Mouse (Mus musculus): ENCODE measurements around the gene Dlx3. TPM values are rescaled to one million over a fixed set of nuclear protein-coding genes. Genes with fewer than 3 reads are reported as not detected.

The Dlx3 gene
- polyA plus RNA-seq (2014; fragmentation: Nextera tagmentation; extraction: Ambion mirVana), result 1.4 TPM in 2 replicates

DNA sequence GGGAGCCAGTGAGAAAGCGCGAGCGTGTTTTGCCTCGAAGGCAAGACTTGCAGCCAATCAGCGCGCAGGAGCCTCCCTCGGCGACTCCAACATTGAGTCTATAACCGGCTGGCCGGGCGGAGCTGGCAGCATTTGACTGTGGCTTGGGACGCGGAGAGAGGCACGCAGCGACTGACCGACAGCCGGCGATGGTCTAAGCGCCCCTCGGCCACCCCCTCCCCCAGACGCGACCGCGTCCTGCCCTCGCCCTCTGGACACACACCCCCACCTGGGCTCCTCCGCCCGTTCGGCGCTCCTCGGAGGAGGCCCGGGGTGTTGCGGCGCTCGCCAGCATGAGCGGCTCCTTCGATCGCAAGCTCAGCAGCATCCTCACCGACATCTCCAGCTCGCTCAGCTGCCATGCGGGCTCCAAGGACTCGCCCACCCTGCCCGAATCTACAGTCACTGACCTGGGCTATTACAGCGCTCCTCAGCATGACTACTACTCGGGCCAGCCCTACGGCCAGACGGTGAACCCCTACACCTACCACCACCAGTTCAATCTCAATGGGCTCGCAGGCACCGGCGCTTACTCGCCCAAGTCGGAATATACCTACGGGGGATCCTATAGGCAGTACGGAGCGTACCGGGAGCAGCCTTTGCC is at the start of gene Dlx3:
TSS of gene Dlx3 (plus strand) at position 130 of the 643 bp plus-strand sequence.
- under 1% methylated on average over 55 of the region's 55 CpGs for WGBS
- peaks cover 71% of the 10 kb centered on the region for H3K27me3 ChIP-seq (ENCODE audit: control insufficient read depth, insufficient read depth, low read length)
- H3K27ac ChIP-seq (ENCODE audit: low read depth, low read length), result no peak within 1 kb of the TSS
- ATAC-seq (replicated peaks; ENCODE audit: low FRiP score) (peak; percentile 54), DNase-seq (ENCODE audit: low spot score) (peak; percentile 85)
- H3K9me3 ChIP-seq (ENCODE audit: control insufficient read depth, low read length), result no peaks in the 10 kb centered on the region
- peak within 1 kb of the TSS; percentile 70 for H3K4me2 ChIP-seq (ENCODE audit: low read depth, low read length, severe bottlenecking)
- H3K4me1 ChIP-seq (replicated peaks; ENCODE audit: control insufficient read depth, insufficient read depth, low read length), result peaks cover 10% of the 10 kb centered on the region
- 0 out of 2 replicates have a peak within 1 kb of the TSS, but pooled peaks have one; percentile 23 for H3K9ac ChIP-seq (ENCODE audit: low read length)
- no peaks in the 10 kb centered on the region for H3K36me3 ChIP-seq (ENCODE audit: control insufficient read depth, insufficient read depth, low read length)
- peak within 1 kb of the TSS; percentile 32 for H3K4me3 ChIP-seq (ENCODE audit: low read depth, low read length)

DNA sequence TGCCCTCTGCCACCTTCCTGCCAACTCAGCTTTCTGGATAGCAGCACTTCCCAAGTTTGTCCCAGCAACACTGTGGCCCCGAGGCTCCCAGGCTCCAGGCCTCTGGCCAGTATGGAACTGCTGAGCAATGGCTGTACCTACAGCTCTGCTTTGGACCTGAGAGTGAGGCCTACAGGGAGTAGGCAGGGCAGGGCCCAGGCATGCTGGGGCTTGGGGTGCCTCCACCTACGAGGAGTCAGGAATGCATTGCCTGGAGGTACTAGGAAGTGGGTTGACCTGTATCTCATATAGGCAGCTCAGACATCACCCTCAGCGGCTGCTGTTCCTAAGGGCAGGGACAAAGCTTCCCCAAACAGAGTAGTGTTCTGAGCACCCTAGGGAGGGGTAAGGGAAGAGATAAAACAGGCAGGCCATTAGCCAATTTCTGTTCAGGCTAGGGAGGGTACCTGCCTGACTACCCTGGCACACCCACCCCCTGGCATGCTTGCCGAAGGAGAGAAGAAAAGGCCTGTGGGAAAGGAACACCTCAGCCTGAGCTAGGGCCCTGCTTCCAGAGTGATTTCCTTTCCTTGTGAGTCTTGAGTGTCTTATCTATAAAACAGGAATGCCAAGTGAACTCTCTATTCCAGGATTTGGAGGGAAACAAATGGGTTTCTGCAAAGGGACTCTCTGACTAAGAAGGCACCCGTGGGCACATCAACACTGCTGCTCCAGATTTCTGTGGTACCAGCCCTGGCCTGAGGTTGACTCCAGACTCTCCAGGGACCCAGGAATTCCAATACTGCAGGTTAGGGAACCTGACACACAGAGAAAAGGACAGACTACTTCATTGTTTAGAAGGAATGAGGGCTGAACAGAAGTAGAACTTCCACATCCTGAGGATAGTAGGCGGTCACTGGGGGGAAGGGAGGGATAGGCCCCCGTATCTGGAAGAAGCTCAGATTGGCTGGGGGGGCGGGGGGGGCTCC is 49.5 kb upstream of the Dlx3 start:
- Histone ChIP-seq H3K27me3 (ENCODE audit: control insufficient read depth, insufficient read depth, low read length) (peaks cover 6% of the 10 kb centered on the region; the same call in 1 of the 2 replicates), H3K4me3 (ENCODE audit: low read depth, low read length) (no peak overlapping the region), H3K9ac (ENCODE audit: low read length) (no peak overlapping the region), H3K4me2 (ENCODE audit: low read depth, low read length, severe bottlenecking) (no peak overlapping the region), H3K27ac (ENCODE audit: low read depth, low read length) (no peak overlapping the region), H3K9me3 (ENCODE audit: control insufficient read depth, low read length) (no peaks in the 10 kb centered on the region), H3K36me3 (ENCODE audit: control insufficient read depth, insufficient read depth, low read length) (no peaks in the 10 kb centered on the region), H3K4me1 (replicated peaks; ENCODE audit: control insufficient read depth, insufficient read depth, low read length) (peaks cover 5% of the 10 kb centered on the region; the same call in 1 of the 2 replicates)
- DNase-seq (ENCODE audit: low spot score) (no peak), ATAC-seq (replicated peaks; ENCODE audit: low FRiP score) (no peak)
- WGBS, result 69% methylated on average over 8 of the region's 8 CpGs

DNA sequence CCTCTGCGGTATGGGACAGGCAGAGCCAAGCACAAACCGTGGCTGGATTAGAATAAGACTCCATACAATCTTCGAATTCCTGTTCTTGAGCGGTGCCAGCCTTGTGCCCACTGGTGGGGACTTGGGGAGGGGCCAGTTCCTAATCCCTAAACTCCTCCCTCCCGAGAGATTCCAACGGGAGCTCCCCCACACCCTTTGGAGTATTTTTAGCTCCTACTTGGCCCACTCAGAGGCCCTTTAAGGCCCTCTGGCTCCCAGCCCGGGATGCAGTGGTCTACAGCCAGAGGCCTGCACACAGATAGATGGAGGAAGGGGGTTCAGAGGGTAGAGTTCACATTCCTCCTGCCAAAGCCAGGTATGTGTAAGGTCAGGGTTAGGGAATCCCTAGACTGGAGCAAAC is 48.7 kb upstream of the Dlx3 start:
- Histone ChIP-seq H3K9me3 (ENCODE audit: control insufficient read depth, low read length) (no peaks in the 10 kb centered on the region), H3K4me3 (ENCODE audit: low read depth, low read length) (no peak overlapping the region), H3K4me1 (replicated peaks; ENCODE audit: control insufficient read depth, insufficient read depth, low read length) (peaks cover 9% of the 10 kb centered on the region; the same call in 1 of the 2 replicates), H3K36me3 (ENCODE audit: control insufficient read depth, insufficient read depth, low read length) (no peaks in the 10 kb centered on the region), H3K9ac (ENCODE audit: low read length) (no peak overlapping the region), H3K4me2 (ENCODE audit: low read depth, low read length, severe bottlenecking) (no peak overlapping the region), H3K27ac (ENCODE audit: low read depth, low read length) (no peak overlapping the region), H3K27me3 (ENCODE audit: control insufficient read depth, insufficient read depth, low read length) (peaks cover 12% of the 10 kb centered on the region; the same call in 1 of the 2 replicates)
- DNase-seq (ENCODE audit: low spot score), result no peak
- no peak for ATAC-seq (replicated peaks; ENCODE audit: low FRiP score)
- 60% methylated on average over 7 of the region's 7 CpGs for WGBS

DNA sequence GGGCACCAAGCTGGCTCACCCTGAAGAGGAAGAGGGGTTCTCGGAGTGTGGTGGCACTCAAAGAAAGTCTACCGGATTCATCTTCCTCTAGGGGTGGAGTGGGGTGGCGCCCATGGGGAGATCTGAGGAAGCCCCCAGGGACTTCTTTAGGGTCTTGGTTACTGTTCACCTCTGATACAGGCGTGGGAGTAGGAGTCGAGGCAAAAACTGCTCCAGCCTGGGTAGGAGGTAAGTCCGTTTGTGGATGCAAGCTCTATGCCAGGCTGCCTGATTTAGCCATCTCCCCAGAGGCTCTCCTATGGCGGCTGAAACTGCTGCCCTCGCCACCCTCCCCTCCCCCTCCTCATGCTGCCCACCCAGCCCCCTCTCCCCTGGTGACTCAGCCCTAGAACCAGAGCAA is 47.8 kb upstream of the Dlx3 start:
- H3K36me3 ChIP-seq (ENCODE audit: control insufficient read depth, insufficient read depth, low read length), result no peaks in the 10 kb centered on the region
- H3K4me1 ChIP-seq (replicated peaks; ENCODE audit: control insufficient read depth, insufficient read depth, low read length), result peaks cover 9% of the 10 kb centered on the region; the same call in 1 of the 2 replicates
- 67% methylated on average over 8 of the region's 8 CpGs for WGBS
- H3K4me3 ChIP-seq (ENCODE audit: low read depth, low read length), result no peak overlapping the region
- H3K9ac ChIP-seq (ENCODE audit: low read length), result no peak overlapping the region
- ATAC-seq (replicated peaks; ENCODE audit: low FRiP score), result no peak
- peaks cover 15% of the 10 kb centered on the region; the same call in 1 of the 2 replicates for H3K27me3 ChIP-seq (ENCODE audit: control insufficient read depth, insufficient read depth, low read length)
- DNase-seq (ENCODE audit: low spot score), result no peak
- H3K4me2 ChIP-seq (ENCODE audit: low read depth, low read length, severe bottlenecking), result no peak overlapping the region
- H3K9me3 ChIP-seq (ENCODE audit: control insufficient read depth, low read length), result no peaks in the 10 kb centered on the region
- H3K27ac ChIP-seq (ENCODE audit: low read depth, low read length), result no peak overlapping the region

DNA sequence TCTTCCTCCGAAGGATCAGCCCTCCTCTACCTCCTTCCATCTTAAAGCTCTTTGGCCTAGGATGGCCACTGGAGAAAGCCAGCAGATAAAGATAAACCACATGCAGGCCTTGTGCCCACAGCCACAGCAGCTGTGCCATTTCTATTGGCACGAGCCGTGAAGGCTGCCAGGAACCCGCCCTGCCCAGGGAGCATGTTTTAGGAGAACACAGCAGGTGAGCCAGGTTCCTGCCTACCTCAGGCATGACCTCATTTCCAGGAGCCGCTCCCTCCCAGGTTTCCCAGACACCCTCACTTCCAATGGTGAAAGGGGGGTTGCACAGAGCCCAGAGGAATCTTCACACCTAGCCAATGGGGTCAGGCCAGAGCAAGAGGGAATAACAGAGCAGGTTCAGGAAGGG is 47.1 kb upstream of the Dlx3 start:
- DNase-seq (ENCODE audit: low spot score) (no peak), ATAC-seq (replicated peaks; ENCODE audit: low FRiP score) (no peak)
- Histone ChIP-seq H3K4me3 (ENCODE audit: low read depth, low read length) (no peak overlapping the region), H3K9ac (ENCODE audit: low read length) (no peak overlapping the region), H3K36me3 (ENCODE audit: control insufficient read depth, insufficient read depth, low read length) (no peaks in the 10 kb centered on the region), H3K4me1 (replicated peaks; ENCODE audit: control insufficient read depth, insufficient read depth, low read length) (peaks cover 9% of the 10 kb centered on the region; the same call in 1 of the 2 replicates), H3K27me3 (ENCODE audit: control insufficient read depth, insufficient read depth, low read length) (peaks cover 21% of the 10 kb centered on the region), H3K27ac (ENCODE audit: low read depth, low read length) (no peak overlapping the region), H3K4me2 (ENCODE audit: low read depth, low read length, severe bottlenecking) (no peak overlapping the region), H3K9me3 (ENCODE audit: control insufficient read depth, low read length) (no peaks in the 10 kb centered on the region)
- WGBS, result 75% methylated on average over 5 of the region's 5 CpGs

DNA sequence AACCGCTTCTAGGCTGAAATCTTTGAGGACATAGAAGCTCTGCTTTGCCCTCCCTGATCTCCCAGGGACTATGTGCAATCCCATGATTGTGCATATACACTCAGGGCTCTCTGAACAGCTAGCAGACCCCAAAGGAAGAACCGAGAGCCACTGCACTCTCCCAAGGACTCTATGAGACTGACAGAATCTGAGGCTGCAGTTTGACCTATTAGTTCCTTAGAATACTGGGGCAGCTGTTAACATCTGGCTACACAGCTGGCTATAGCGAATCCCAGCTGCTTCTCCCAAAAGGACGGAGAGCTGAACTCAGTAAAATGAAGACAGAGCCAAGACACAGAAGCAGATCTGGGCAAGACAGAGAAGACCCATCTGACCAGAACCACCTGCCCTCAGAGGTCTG is 46.1 kb upstream of the Dlx3 start:
- Histone ChIP-seq H3K9ac (ENCODE audit: low read length) (no peak overlapping the region), H3K36me3 (ENCODE audit: control insufficient read depth, insufficient read depth, low read length) (no peaks in the 10 kb centered on the region), H3K27me3 (ENCODE audit: control insufficient read depth, insufficient read depth, low read length) (peaks cover 24% of the 10 kb centered on the region), H3K9me3 (ENCODE audit: control insufficient read depth, low read length) (no peaks in the 10 kb centered on the region), H3K4me3 (ENCODE audit: low read depth, low read length) (no peak overlapping the region), H3K27ac (ENCODE audit: low read depth, low read length) (no peak overlapping the region), H3K4me2 (ENCODE audit: low read depth, low read length, severe bottlenecking) (no peak overlapping the region), H3K4me1 (replicated peaks; ENCODE audit: control insufficient read depth, insufficient read depth, low read length) (peaks cover 9% of the 10 kb centered on the region; the same call in 1 of the 2 replicates)
- DNase-seq (ENCODE audit: low spot score) (no peak), ATAC-seq (replicated peaks; ENCODE audit: low FRiP score) (no peak)
- 85% methylated on average over 4 of the region's 4 CpGs for WGBS

DNA sequence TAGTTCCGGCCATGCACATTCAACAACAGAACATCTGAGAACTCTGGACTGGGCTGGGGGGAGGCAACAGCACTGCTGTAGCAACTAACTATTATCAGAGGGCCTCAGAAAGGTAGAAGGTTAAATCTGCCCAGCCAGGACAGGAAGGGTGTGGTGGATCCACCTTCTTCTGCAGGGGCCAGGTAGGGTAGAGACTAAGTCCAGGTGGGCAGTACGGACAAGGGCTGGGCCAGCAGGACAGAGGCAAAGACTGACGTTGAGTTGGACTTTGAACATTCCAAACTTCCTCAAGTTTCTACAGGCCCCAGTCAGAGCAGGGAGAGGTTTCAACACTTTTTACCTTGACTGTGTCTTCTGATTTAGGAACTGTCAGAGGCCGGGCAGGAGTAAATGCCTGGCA is 45.2 kb upstream of the Dlx3 start:
- Histone ChIP-seq H3K4me2 (ENCODE audit: low read depth, low read length, severe bottlenecking) (no peak overlapping the region), H3K4me1 (replicated peaks; ENCODE audit: control insufficient read depth, insufficient read depth, low read length) (peaks cover 9% of the 10 kb centered on the region; the same call in 1 of the 2 replicates), H3K4me3 (ENCODE audit: low read depth, low read length) (no peak overlapping the region), H3K27me3 (ENCODE audit: control insufficient read depth, insufficient read depth, low read length) (peaks cover 24% of the 10 kb centered on the region), H3K9ac (ENCODE audit: low read length) (no peak overlapping the region), H3K9me3 (ENCODE audit: control insufficient read depth, low read length) (no peaks in the 10 kb centered on the region), H3K27ac (ENCODE audit: low read depth, low read length) (no peak overlapping the region), H3K36me3 (ENCODE audit: control insufficient read depth, insufficient read depth, low read length) (no peaks in the 10 kb centered on the region)
- WGBS, result 89% methylated on average over 4 of the region's 4 CpGs
- DNase-seq (ENCODE audit: low spot score) (no peak), ATAC-seq (replicated peaks; ENCODE audit: low FRiP score) (no peak)

DNA sequence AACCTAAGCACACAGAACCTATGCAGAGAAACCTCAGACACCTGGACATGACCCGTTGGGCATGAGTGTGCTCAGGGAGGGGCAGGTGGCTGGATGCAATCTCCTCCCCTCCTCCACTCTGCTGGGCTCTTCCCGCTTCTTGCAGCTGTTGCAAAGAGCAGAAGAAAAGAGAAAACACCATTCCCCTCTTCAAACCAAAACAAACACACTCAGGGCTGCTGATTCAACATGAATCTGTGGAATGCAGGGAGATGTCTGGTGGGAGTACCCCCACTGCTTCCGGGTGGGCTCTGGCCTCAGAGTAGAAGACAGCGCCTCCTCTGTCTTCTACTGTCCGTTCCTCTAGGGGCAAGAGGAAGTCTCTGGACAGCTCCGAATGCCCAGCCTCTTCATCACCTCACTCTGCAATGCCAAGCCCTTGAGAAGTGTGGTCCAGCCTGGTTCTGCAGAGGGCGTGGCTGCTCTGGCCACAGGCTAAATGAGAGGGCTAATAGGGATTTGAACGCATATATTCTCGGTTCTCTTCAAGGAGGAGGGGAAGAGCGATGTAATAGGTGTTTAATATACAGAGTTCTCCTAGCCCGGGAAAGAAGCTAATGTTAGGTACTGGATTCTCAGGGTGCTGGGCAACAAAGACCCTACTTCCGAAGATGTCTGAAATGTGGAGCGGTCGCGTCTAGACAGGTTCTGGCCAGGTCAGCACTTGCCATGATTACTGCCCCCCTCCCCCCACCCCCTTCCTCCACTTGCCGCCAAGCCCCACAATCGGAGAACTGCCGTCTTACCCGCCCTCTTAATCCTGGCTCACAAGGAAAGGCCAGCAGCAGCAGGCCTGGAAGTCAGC is 44.5 kb upstream of the Dlx3 start:
- peak overlapping the region; percentile 99 for H3K4me2 ChIP-seq (ENCODE audit: low read depth, low read length, severe bottlenecking)
- no peaks in the 10 kb centered on the region for H3K9me3 ChIP-seq (ENCODE audit: control insufficient read depth, low read length)
- no peak overlapping the region for H3K9ac ChIP-seq (ENCODE audit: low read length)
- H3K4me3 ChIP-seq (ENCODE audit: low read depth, low read length), result peak overlapping the region; percentile 54
- peaks cover 24% of the 10 kb centered on the region for H3K27me3 ChIP-seq (ENCODE audit: control insufficient read depth, insufficient read depth, low read length)
- DNase-seq (ENCODE audit: low spot score) (no peak), ATAC-seq (replicated peaks; ENCODE audit: low FRiP score) (no peak)
- peaks cover 9% of the 10 kb centered on the region; the same call in 1 of the 2 replicates for H3K4me1 ChIP-seq (replicated peaks; ENCODE audit: control insufficient read depth, insufficient read depth, low read length)
- 8% methylated on average over 19 of the region's 19 CpGs for WGBS
- no peak overlapping the region for H3K27ac ChIP-seq (ENCODE audit: low read depth, low read length)
- no peaks in the 10 kb centered on the region for H3K36me3 ChIP-seq (ENCODE audit: control insufficient read depth, insufficient read depth, low read length)
